Mouse (Mus musculus) liver, embryonic 12.5 days (tissue): ENCODE results near the gene Ptprg. TPM values are rescaled to one million over a fixed set of nuclear protein-coding genes. Genes with fewer than 3 reads are reported as not detected.

Experiments used
- ATAC-seq: fragments of 200-750 bp; cut with Nextera tagmentation; 2 replicates; pipeline ENCODE4 v1.8.0; 2017; ENCODE audit warnings: moderate number of reproducible peaks, mild to moderate bottlenecking, moderate library complexity
- H3K27ac ChIP-seq: fragments of 300-500 bp; sonication (generic); 2 replicates; pipeline ENCODE4 v1.5.1; 2016; ENCODE audit warnings: mild to moderate bottlenecking
- H3K27me3 ChIP-seq: fragments of 300-500 bp; sonication (generic); replicated peaks from 2 replicates; pipeline ENCODE4 v1.6.1; 2016; ENCODE audit warnings: mild to moderate bottlenecking, moderate library complexity
- H3K36me3 ChIP-seq: fragments of 300-500 bp; sonication (generic); 2 replicates; pipeline ENCODE4 v1.6.1; 2016; ENCODE audit warnings: mild to moderate bottlenecking, moderate library complexity
- H3K4me1 ChIP-seq: fragments of 300-500 bp; sonication (generic); 2 replicates; pipeline ENCODE4 v1.6.1; 2016
- H3K4me2 ChIP-seq: fragments of 300-500 bp; sonication (generic); 2 replicates; pipeline ENCODE4 v1.6.1; 2016; ENCODE audit warnings: mild to moderate bottlenecking, moderate library complexity
- H3K4me3 ChIP-seq: fragments of 300-500 bp; sonication (generic); 2 replicates; pipeline ENCODE4 v1.5.1; 2016; ENCODE audit warnings: mild to moderate bottlenecking, moderate library complexity
- H3K9ac ChIP-seq: fragments of 300-500 bp; sonication (generic); 2 replicates; pipeline ENCODE4 v1.6.1; 2016; ENCODE audit warnings: mild to moderate bottlenecking, moderate library complexity
- H3K9me3 ChIP-seq: fragments of 300-500 bp; sonication (generic); replicated peaks from 2 replicates; pipeline ENCODE4 v1.6.1; 2016; ENCODE audit warnings: mild to moderate bottlenecking, moderate library complexity
- WGBS: fragments of 180-500 bp; shearing (Covaris S2); methylation state at CpG from one replicate; pipeline ENCODE4 v1.1.7; 2016; ENCODE audit not compliant: insufficient replicate concordance; 5-methylcytosine and 5-hydroxymethylcytosine counted together
- polyA plus RNA-seq: library from polyadenylated mRNA; unstranded; fragments of >200 nt; fragmentation: Nextera tagmentation; extraction: Ambion mirVana; gene quantifications from 2 replicates; pipeline ENCODE4 v1.2.1, GENCODE M21; 2016

Gene Ptprg
- polyA plus RNA-seq = 3.9 and 4.8 TPM in 2 replicates

GRCm38 (mm10) chr14:11553273-11553665 lies at the start of gene Ptprg:
Gene Ptprg, plus strand, starts transcription at chr14:11553532.
- under 1% methylated on average over 39 of the region's 40 CpGs for WGBS
- Histone ChIP-seq H3K27me3 (peaks cover 73% of the 10 kb centered on the region), H3K27ac (peak within 1 kb of the TSS; percentile 76), H3K4me1 (0 out of 2 replicates have a peak, but pooled peaks cover 5% of the 10 kb centered on the region), H3K9ac (peak within 1 kb of the TSS; percentile 61), H3K9me3 (no peaks in the 10 kb centered on the region), H3K36me3 (no peaks in the 10 kb centered on the region), H3K4me3 (peak within 1 kb of the TSS; percentile 53), H3K4me2 (peak within 1 kb of the TSS; percentile 64)
- peak; percentile 63 for ATAC-seq

- no peak overlapping the region for H3K4me3 ChIP-seq
- H3K27ac ChIP-seq = no peak overlapping the region
- 53% methylated on average over 7 of the region's 7 CpGs for WGBS
- H3K9ac ChIP-seq = no peak overlapping the region
- no peaks in the 10 kb centered on the region for H3K36me3 ChIP-seq
- H3K27me3 ChIP-seq = no peaks in the 10 kb centered on the region
- no peaks in the 10 kb centered on the region for H3K4me1 ChIP-seq
- no peaks in the 10 kb centered on the region for H3K9me3 ChIP-seq
- no peak overlapping the region for H3K4me2 ChIP-seq
- no peak for ATAC-seq
These were observed 49.4 kb upstream of the Ptprg start for GRCm38 (mm10) chr14:11503803-11504365.

- no peak overlapping the region for H3K27ac ChIP-seq
- no peaks in the 10 kb centered on the region for H3K27me3 ChIP-seq
- no peaks in the 10 kb centered on the region for H3K9me3 ChIP-seq
- no peaks in the 10 kb centered on the region for H3K36me3 ChIP-seq
- 42% methylated on average over 1 of the region's 1 CpGs for WGBS
- no peak overlapping the region for H3K4me3 ChIP-seq
- no peaks in the 10 kb centered on the region for H3K4me1 ChIP-seq
- ATAC-seq = no peak
- H3K4me2 ChIP-seq = no peak overlapping the region
- no peak overlapping the region for H3K9ac ChIP-seq
These were observed 43.2 kb upstream of the Ptprg start for GRCm38 (mm10) chr14:11510173-11510572.

- no peak overlapping the region for H3K4me2 ChIP-seq
- H3K4me3 ChIP-seq = no peak overlapping the region
- no peaks in the 10 kb centered on the region for H3K4me1 ChIP-seq
- WGBS = 65% methylated on average over 2 of the region's 2 CpGs
- no peak overlapping the region for H3K27ac ChIP-seq
- H3K9me3 ChIP-seq = no peaks in the 10 kb centered on the region
- no peaks in the 10 kb centered on the region for H3K36me3 ChIP-seq
- H3K27me3 ChIP-seq = no peaks in the 10 kb centered on the region
- ATAC-seq = no peak
- H3K9ac ChIP-seq = no peak overlapping the region
These were observed 34.2 kb upstream of the Ptprg start for GRCm38 (mm10) chr14:11519171-11519570.

- no peaks in the 10 kb centered on the region for H3K36me3 ChIP-seq
- WGBS = 72% methylated on average over 3 of the region's 3 CpGs
- no peaks in the 10 kb centered on the region for H3K9me3 ChIP-seq
- ATAC-seq = no peak
- H3K4me3 ChIP-seq = no peak overlapping the region
- no peak overlapping the region for H3K4me2 ChIP-seq
- no peak overlapping the region for H3K27ac ChIP-seq
- H3K4me1 ChIP-seq = no peaks in the 10 kb centered on the region
- no peak overlapping the region for H3K9ac ChIP-seq
- H3K27me3 ChIP-seq = no peaks in the 10 kb centered on the region
These were observed 30.3 kb upstream of the Ptprg start for GRCm38 (mm10) chr14:11523052-11523451.

GRCm38 (mm10) chr14:11529591-11529990 lies 23.7 kb upstream of the Ptprg start:
- no peaks in the 10 kb centered on the region for H3K27me3 ChIP-seq
- H3K4me2 ChIP-seq = no peak overlapping the region
- H3K9me3 ChIP-seq = no peaks in the 10 kb centered on the region
- no peaks in the 10 kb centered on the region for H3K4me1 ChIP-seq
- ATAC-seq = no peak
- WGBS = 59% methylated on average over 4 of the region's 4 CpGs
- H3K27ac ChIP-seq = no peak overlapping the region
- H3K9ac ChIP-seq = no peak overlapping the region
- no peak overlapping the region for H3K4me3 ChIP-seq
- H3K36me3 ChIP-seq = no peaks in the 10 kb centered on the region

- Histone ChIP-seq H3K9me3 (no peaks in the 10 kb centered on the region), H3K4me1 (no peaks in the 10 kb centered on the region), H3K9ac (no peak overlapping the region), H3K27ac (no peak overlapping the region), H3K36me3 (no peaks in the 10 kb centered on the region), H3K4me2 (no peak overlapping the region), H3K4me3 (no peak overlapping the region), H3K27me3 (no peaks in the 10 kb centered on the region)
- WGBS = 64% methylated on average over 1 of the region's 1 CpGs
- ATAC-seq = no peak
These were observed 18.9 kb upstream of the Ptprg start for GRCm38 (mm10) chr14:11534456-11534855.

- no peak overlapping the region for H3K9ac ChIP-seq
- no peak for ATAC-seq
- no peaks in the 10 kb centered on the region for H3K9me3 ChIP-seq
- no peak overlapping the region for H3K4me3 ChIP-seq
- no peaks in the 10 kb centered on the region for H3K4me1 ChIP-seq
- no peak overlapping the region for H3K4me2 ChIP-seq
- H3K27me3 ChIP-seq = no peaks in the 10 kb centered on the region
- H3K27ac ChIP-seq = no peak overlapping the region
- 46% methylated on average over 5 of the region's 5 CpGs for WGBS
- H3K36me3 ChIP-seq = no peaks in the 10 kb centered on the region
These were observed 17.2 kb upstream of the Ptprg start for GRCm38 (mm10) chr14:11536121-11536520.

GRCm38 (mm10) chr14:11551892-11552291 lies 1.4 kb upstream of the Ptprg start:
- Histone ChIP-seq H3K4me2 (peak overlapping the region; percentile 64), H3K4me3 (peak overlapping the region; percentile 53; the same call in 1 of the 2 replicates), H3K36me3 (no peaks in the 10 kb centered on the region), H3K27me3 (peaks cover 62% of the 10 kb centered on the region), H3K27ac (no peak overlapping the region), H3K9me3 (no peaks in the 10 kb centered on the region), H3K4me1 (0 out of 2 replicates have a peak, but pooled peaks cover 5% of the 10 kb centered on the region), H3K9ac (no peak overlapping the region)
- ATAC-seq = no peak
- 16% methylated on average over 11 of the region's 11 CpGs for WGBS

GRCm38 (mm10) chr14:11552521-11553272 lies 635 bp upstream of the Ptprg start:
- Histone ChIP-seq H3K4me2 (peak overlapping the region; percentile 64), H3K9ac (peak overlapping the region; percentile 40), H3K9me3 (no peaks in the 10 kb centered on the region), H3K36me3 (no peaks in the 10 kb centered on the region), H3K27ac (peak overlapping the region; percentile 60; the same call in 1 of the 2 replicates), H3K4me1 (0 out of 2 replicates have a peak, but pooled peaks cover 5% of the 10 kb centered on the region), H3K27me3 (peaks cover 69% of the 10 kb centered on the region), H3K4me3 (peak overlapping the region; percentile 53)
- ATAC-seq = peak; percentile 23
- 4% methylated on average over 33 of the region's 33 CpGs for WGBS

- peak overlapping the region; percentile 53 for H3K4me3 ChIP-seq
- no peaks in the 10 kb centered on the region for H3K9me3 ChIP-seq
- under 1% methylated on average over 57 of the region's 57 CpGs for WGBS
- H3K27me3 ChIP-seq = peaks cover 73% of the 10 kb centered on the region
- H3K9ac ChIP-seq = peak overlapping the region; percentile 61
- H3K36me3 ChIP-seq = no peaks in the 10 kb centered on the region
- H3K4me1 ChIP-seq = 0 out of 2 replicates have a peak, but pooled peaks cover 5% of the 10 kb centered on the region
- H3K4me2 ChIP-seq = peak overlapping the region; percentile 64
- ATAC-seq = peak; percentile 28; the same call in 1 of the 2 replicates
- H3K27ac ChIP-seq = peak overlapping the region; percentile 76
These were observed 460 bp downstream of the Ptprg start for GRCm38 (mm10) chr14:11553679-11554305.
